Mouse (Mus musculus): ENCODE measurements around the gene Lmntd1. TPM values are rescaled to one million over a fixed set of nuclear protein-coding genes. Genes with fewer than 3 reads are reported as not detected.

The Lmntd1 gene
- total and polyA plus RNA-seq, 3 experiments: 0.08 to 0.43 (median 0.26) TPM

GRCm38 (mm10) chr6:145477367-145477905, 136.7 kb downstream of the Lmntd1 start:
- no peak overlapping the region for H3K27ac ChIP-seq (ENCODE audit: insufficient read depth, low read depth)
- H3K79me2 ChIP-seq (replicated peaks; ENCODE audit: control insufficient read depth, extremely low read depth, insufficient read depth, poor library complexity, severe bottlenecking): no peaks in the 10 kb centered on the region
- no peaks in the 10 kb centered on the region for H3K36me3 ChIP-seq (replicated peaks in 1 of 2; ENCODE audit: control insufficient read depth in 1 of 2, insufficient read depth in 1 of 2, low read length in 1 of 2)
- H3K27me3 ChIP-seq (replicated peaks): no peaks in the 10 kb centered on the region
- DNase-seq (ENCODE audit: extremely low read depth): no peak
- H3K4me1 ChIP-seq (ENCODE audit: control insufficient read depth in 1 of 2, insufficient read depth in 2 of 2): 0 out of 4 replicates have a peak, but pooled peaks cover 0 to 3% of the 10 kb centered on the region in 2 experiments
- no peak overlapping the region for H3K4me2 ChIP-seq (ENCODE audit: insufficient read depth, low read depth, poor library complexity, severe bottlenecking)
- in situ Hi-C loops (cut with MboI; ENCODE audit: low pct_ligation_motif_present, low pct_unique_long_range_greater_than_20kb, low sequenced_read_pairs) (no loop called here), dilution Hi-C loops (cut with MboI; ENCODE audit: extremely low pct_ligation_motif_present, extremely low pct_unique_long_range_greater_than_20kb, low sequenced_read_pairs) (no loop called here)
- no peak for TF ChIP-seq USF1 (IDR thresholded peaks at IDR 0.05; ENCODE audit: low read depth, low read length)
- no peak for TF ChIP-seq MAFK (IDR thresholded peaks at IDR 0.05; ENCODE audit: insufficient replicate concordance, low read length)
- no peaks in the 10 kb centered on the region for H3K9me3 ChIP-seq (replicated peaks; ENCODE audit: low read length)
- H3K4me3 ChIP-seq (replicated peaks in 1 of 3; ENCODE audit: low read depth in 2 of 3, low read length in 2 of 3, poor library complexity in 1 of 3): no peak overlapping the region
- no peak overlapping the region for H3K9ac ChIP-seq (ENCODE audit: insufficient read depth, low read depth)

- no peaks in the 10 kb centered on the region for H3K27me3 ChIP-seq (replicated peaks)
- in situ Hi-C loops (cut with MboI; ENCODE audit: low pct_ligation_motif_present, low pct_unique_long_range_greater_than_20kb, low sequenced_read_pairs): no loop called here
- dilution Hi-C loops (cut with MboI; ENCODE audit: extremely low pct_ligation_motif_present, extremely low pct_unique_long_range_greater_than_20kb, low sequenced_read_pairs): no loop called here
- TF ChIP-seq USF2 (conservative IDR thresholded peaks at IDR 0.05; ENCODE audit: low read depth, low read length) (no peak), KAT2A (IDR thresholded peaks at IDR 0.05; ENCODE audit: insufficient replicate concordance, low read length) (no peak), SIN3A (IDR thresholded peaks at IDR 0.05; ENCODE audit: low read length) (no peak), ZKSCAN1 (IDR thresholded peaks at IDR 0.05; ENCODE audit: borderline replicate concordance, low read depth, low read length) (no peak), RCOR1 (conservative IDR thresholded peaks at IDR 0.05; ENCODE audit: low read depth, low read length) (no peak), JUN (IDR thresholded peaks at IDR 0.05; ENCODE audit: insufficient read depth, low read depth, low read length) (no peak), SMC3 (IDR thresholded peaks at IDR 0.05; ENCODE audit: low read depth, low read length) (no peak), MAX (IDR thresholded peaks at IDR 0.05; ENCODE audit: low read length) (no peak), NELFE (IDR thresholded peaks at IDR 0.05; ENCODE audit: low read depth, low read length) (no peak), MAFK (IDR thresholded peaks at IDR 0.05; ENCODE audit: insufficient replicate concordance, low read length) (no peak), ZC3H11A (IDR thresholded peaks at IDR 0.05; ENCODE audit: low read depth, low read length) (no peak), CTCF (conservative IDR thresholded peaks at IDR 0.05 in 1 of 2, IDR thresholded peaks at IDR 0.05 in 1 of 2; ENCODE audit: low read depth in 2 of 2, low read length in 2 of 2) (no peak)
- H3K36me3 ChIP-seq (replicated peaks in 1 of 2; ENCODE audit: control insufficient read depth in 1 of 2, insufficient read depth in 1 of 2, low read length in 1 of 2): no peaks in the 10 kb centered on the region
- DNase-seq (ENCODE audit: extremely low read depth): no peak
- no peak overlapping the region for H3K4me3 ChIP-seq (replicated peaks in 1 of 3; ENCODE audit: low read depth in 2 of 3, low read length in 2 of 3, poor library complexity in 1 of 3)
- H3K79me2 ChIP-seq (replicated peaks; ENCODE audit: control insufficient read depth, extremely low read depth, insufficient read depth, poor library complexity, severe bottlenecking): no peaks in the 10 kb centered on the region
- peaks cover 4% of the 10 kb centered on the region for H3K9me3 ChIP-seq (replicated peaks; ENCODE audit: low read length)
- no peak overlapping the region for H3K4me2 ChIP-seq (ENCODE audit: insufficient read depth, low read depth, poor library complexity, severe bottlenecking)
- no peak overlapping the region for H3K9ac ChIP-seq (ENCODE audit: insufficient read depth, low read depth)
- H3K4me1 ChIP-seq (ENCODE audit: control insufficient read depth in 1 of 2, insufficient read depth in 2 of 2): 0 out of 4 replicates have a peak, but pooled peaks cover 0 to 3% of the 10 kb centered on the region in 2 experiments
- H3K27ac ChIP-seq (ENCODE audit: insufficient read depth, low read depth): no peak overlapping the region
Observed at GRCm38 (mm10) chr6:145471638-145472247, 142.4 kb downstream of the Lmntd1 start.

Measured in CH12.LX (cell line).